Mouse (Mus musculus) liver, postnatal 0 days (tissue): ENCODE results near the gene Lgals12.

Experiments used
- CTCF ChIP-seq: sonication (generic); IDR thresholded peaks from 2 replicates; pipeline ENCODE4 v1.5.1; 2016; ENCODE audit warnings: antibody characterized with exemption, low read depth
- EP300 ChIP-seq: IDR thresholded peaks from 2 replicates; pipeline ENCODE4 v1.6.1; 2016; ENCODE audit warnings: antibody characterized with exemption, low read depth, mild to moderate bottlenecking

DNA sequence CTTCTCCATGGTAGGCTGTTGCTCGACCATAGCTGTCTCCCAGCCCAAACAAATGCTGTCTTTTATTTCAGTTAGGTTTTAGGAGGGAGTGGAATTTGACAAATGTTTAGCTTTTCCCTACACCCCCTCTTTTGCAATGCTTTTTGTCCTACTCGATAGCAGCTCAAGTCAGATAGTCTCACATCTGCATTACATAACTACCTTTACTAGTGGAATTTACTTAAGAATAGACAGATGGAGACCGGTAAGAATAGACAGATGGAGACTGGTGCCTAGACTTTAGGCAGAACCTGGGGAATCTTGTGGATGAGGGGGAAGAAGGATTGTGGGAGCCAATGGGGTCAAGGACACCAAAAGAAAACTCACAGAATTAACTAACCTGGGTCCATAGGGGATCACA is 23.4 kb downstream of the Lgals12 start:
- TF ChIP-seq CTCF (no peak), EP300 (no peak)
